Mouse (Mus musculus) midbrain, embryonic 16.5 days (tissue): ENCODE measurements at regions not wholly inside any gene's neighbourhood (a gene's known extent, or its start where the extent isn't known, plus 50 kb on each side); places are given as distances from the start of the nearest gene placed in this dataset.

ENCODE experiments used
- ATAC-seq: fragments of 200-750 bp; cut with Nextera tagmentation; 2 replicates; pipeline ENCODE4 v1.8.0; 2017; ENCODE audit warnings: moderate TSS enrichment
- H3K27ac ChIP-seq: fragments of 300-500 bp; sonication (generic); 2 replicates; pipeline ENCODE4 v1.5.1; 2014; ENCODE audit warnings: mild to moderate bottlenecking, low read length, mixed read lengths
- H3K27me3 ChIP-seq: fragments of 300-500 bp; sonication (generic); 2 replicates; pipeline ENCODE4 v1.6.1; 2014; ENCODE audit warnings: low read depth, low read length, mixed read lengths; ENCODE audit not compliant: control insufficient read depth, insufficient read depth
- H3K36me3 ChIP-seq: fragments of 300-500 bp; sonication (generic); 2 replicates; pipeline ENCODE4 v1.6.1; 2014; ENCODE audit warnings: mild to moderate bottlenecking, low read length, moderate library complexity, mixed read lengths; ENCODE audit not compliant: control insufficient read depth, insufficient read depth
- H3K4me1 ChIP-seq: fragments of 300-500 bp; sonication (generic); 2 replicates; pipeline ENCODE4 v1.6.1; 2014; ENCODE audit warnings: mild to moderate bottlenecking, low read length, mixed read lengths; ENCODE audit not compliant: control insufficient read depth, insufficient read depth
- H3K4me2 ChIP-seq: fragments of 300-500 bp; sonication (generic); 2 replicates; pipeline ENCODE4 v1.6.1; 2014; ENCODE audit warnings: mild to moderate bottlenecking, low read length, mixed read lengths
- H3K4me3 ChIP-seq: fragments of 300-500 bp; sonication (generic); 2 replicates; pipeline ENCODE4 v1.5.1; 2014; ENCODE audit warnings: low read depth, mild to moderate bottlenecking, low read length, moderate library complexity, mixed read lengths
- H3K9ac ChIP-seq: fragments of 300-500 bp; sonication (generic); 2 replicates; pipeline ENCODE4 v1.6.1; 2014; ENCODE audit warnings: low read depth, low read length, mixed read lengths
- H3K9me3 ChIP-seq: fragments of 300-500 bp; sonication (generic); replicated peaks from 2 replicates; pipeline ENCODE4 v1.6.1; 2014; ENCODE audit warnings: mild to moderate bottlenecking, low read length, mixed read lengths; ENCODE audit not compliant: control insufficient read depth, poor library complexity, severe bottlenecking
- WGBS: fragments of 180-500 bp; shearing (Covaris S2); extraction: QIAGEN DNeasy Blood & Tissue Kit; methylation state at CpG from one replicate; pipeline ENCODE4 v1.1.7; 2014; 5-methylcytosine and 5-hydroxymethylcytosine counted together

DNA sequence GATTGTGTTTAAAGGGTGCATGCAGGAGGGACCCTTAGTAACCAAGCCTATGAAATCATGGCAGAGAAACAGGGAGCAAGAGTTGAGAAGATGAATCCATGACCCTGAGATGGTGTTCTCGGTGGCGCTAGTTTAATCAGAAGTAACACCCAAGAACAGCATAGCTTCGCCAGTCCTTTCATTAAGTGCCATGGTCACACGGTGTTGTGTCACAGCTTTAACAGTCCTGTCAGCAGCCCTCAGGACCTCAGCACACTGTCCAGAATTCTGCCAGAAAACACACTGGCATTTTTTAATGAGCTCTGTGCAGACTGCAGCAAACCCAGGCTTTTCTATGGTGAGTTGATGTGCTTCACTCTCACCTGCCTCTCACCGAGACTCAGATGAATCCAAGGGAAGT lies 320.6 kb upstream of the 2610301B20Rik start:
- H3K4me1 ChIP-seq, result no peaks in the 10 kb centered on the region
- no peak overlapping the region for H3K27ac ChIP-seq
- no peak overlapping the region for H3K4me3 ChIP-seq
- 91% methylated on average over 5 of the region's 5 CpGs for WGBS
- no peak for ATAC-seq
- no peaks in the 10 kb centered on the region for H3K9me3 ChIP-seq
- no peaks in the 10 kb centered on the region for H3K27me3 ChIP-seq
- no peak overlapping the region for H3K4me2 ChIP-seq
- no peak overlapping the region for H3K9ac ChIP-seq
- H3K36me3 ChIP-seq, result no peaks in the 10 kb centered on the region

GRCm38 (mm10) chr4:10560078-10560477 lies 314.2 kb upstream of the 2610301B20Rik start:
- no peaks in the 10 kb centered on the region for H3K36me3 ChIP-seq
- H3K4me2 ChIP-seq, result no peak overlapping the region
- no peaks in the 10 kb centered on the region for H3K9me3 ChIP-seq
- H3K4me1 ChIP-seq, result no peaks in the 10 kb centered on the region
- H3K4me3 ChIP-seq, result no peak overlapping the region
- H3K9ac ChIP-seq, result no peak overlapping the region
- no peak for ATAC-seq
- WGBS, result 84% methylated on average over 3 of the region's 3 CpGs
- no peaks in the 10 kb centered on the region for H3K27me3 ChIP-seq
- no peak overlapping the region for H3K27ac ChIP-seq

DNA sequence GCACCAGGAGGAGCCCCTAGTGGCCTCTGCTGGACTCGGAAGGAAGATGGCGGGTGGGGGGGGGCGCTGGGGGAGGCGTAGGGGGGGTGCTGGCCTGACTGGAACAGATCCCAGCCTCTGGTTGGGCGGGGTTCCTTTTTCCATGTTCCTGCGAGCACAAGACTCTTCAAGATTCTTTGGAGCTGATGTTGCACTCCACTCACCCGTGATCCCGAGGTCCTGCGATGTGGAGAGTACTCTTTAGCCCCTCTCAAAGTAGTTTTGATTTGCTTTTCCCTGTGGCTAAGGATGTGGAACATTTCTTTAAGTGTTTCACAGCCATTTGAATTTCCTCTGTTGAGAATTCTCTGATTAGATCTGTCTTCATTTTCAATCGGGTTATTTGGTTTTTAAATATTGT lies 269.8 kb upstream of the 2610301B20Rik start:
- no peak overlapping the region for H3K9ac ChIP-seq
- no peak overlapping the region for H3K4me3 ChIP-seq
- no peak overlapping the region for H3K27ac ChIP-seq
- no peaks in the 10 kb centered on the region for H3K36me3 ChIP-seq
- no peaks in the 10 kb centered on the region for H3K4me1 ChIP-seq
- no peak for ATAC-seq
- no peaks in the 10 kb centered on the region for H3K9me3 ChIP-seq
- WGBS, result 88% methylated on average over 10 of the region's 10 CpGs
- no peaks in the 10 kb centered on the region for H3K27me3 ChIP-seq
- no peak overlapping the region for H3K4me2 ChIP-seq

- H3K27ac ChIP-seq, result no peak overlapping the region
- no peaks in the 10 kb centered on the region for H3K9me3 ChIP-seq
- 84% methylated on average over 7 of the region's 7 CpGs for WGBS
- H3K4me3 ChIP-seq, result no peak overlapping the region
- no peak overlapping the region for H3K9ac ChIP-seq
- no peaks in the 10 kb centered on the region for H3K27me3 ChIP-seq
- ATAC-seq, result no peak
- no peaks in the 10 kb centered on the region for H3K36me3 ChIP-seq
- H3K4me2 ChIP-seq, result no peak overlapping the region
- H3K4me1 ChIP-seq, result no peaks in the 10 kb centered on the region
Observed at GRCm38 (mm10) chr4:10607855-10608576, 266.3 kb upstream of the 2610301B20Rik start.

DNA sequence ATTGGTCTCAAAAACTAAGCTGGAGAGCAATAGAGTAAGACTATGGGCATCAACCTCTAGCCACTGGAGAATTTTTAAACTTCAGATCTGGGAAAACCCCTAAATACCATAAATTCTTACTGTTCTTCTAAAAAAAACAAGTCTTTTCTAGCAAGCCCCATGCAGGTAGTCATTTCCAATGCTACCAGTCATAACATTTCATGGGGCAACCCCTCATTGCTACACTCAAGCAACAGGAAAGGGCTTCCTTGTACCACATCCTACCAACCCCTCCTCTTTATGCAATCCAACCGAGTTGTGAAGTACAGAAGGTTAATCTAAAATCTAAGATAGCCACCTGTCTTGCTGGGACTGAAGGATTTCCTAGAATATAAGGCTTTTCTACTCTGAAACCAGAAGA lies 263.5 kb upstream of the 2610301B20Rik start:
- H3K9ac ChIP-seq, result no peak overlapping the region
- 74% methylated on average over 1 of the region's 1 CpGs for WGBS
- no peaks in the 10 kb centered on the region for H3K4me1 ChIP-seq
- ATAC-seq, result no peak
- H3K4me3 ChIP-seq, result no peak overlapping the region
- H3K36me3 ChIP-seq, result no peaks in the 10 kb centered on the region
- H3K9me3 ChIP-seq, result no peaks in the 10 kb centered on the region
- no peak overlapping the region for H3K4me2 ChIP-seq
- no peaks in the 10 kb centered on the region for H3K27me3 ChIP-seq
- H3K27ac ChIP-seq, result no peak overlapping the region
